Mouse (Mus musculus): Measurements from ENCODE around the gene Abcg1. TPM values are rescaled to one million over a fixed set of nuclear protein-coding genes. Genes with fewer than 3 reads are reported as not detected.

The Abcg1 gene
- polyA plus RNA-seq, 1 experiment: 0.94 TPM

- H3K79me2 ChIP-seq (ENCODE audit: control insufficient read depth, insufficient read depth): no peaks in the 10 kb centered on the region
- H3K36me3 ChIP-seq (ENCODE audit: control insufficient read depth, insufficient read depth): no peaks in the 10 kb centered on the region
- no peaks in the 10 kb centered on the region for H3K27me3 ChIP-seq (ENCODE audit: control insufficient read depth, insufficient read depth, insufficient read length)
- TF ChIP-seq MYOD1 (IDR thresholded peaks at IDR 0.05; ENCODE audit: control insufficient read depth in 1 of 3, insufficient read length in 2 of 3, low read depth in 2 of 3) (no peak), MYOG (IDR thresholded peaks at IDR 0.05; ENCODE audit: control insufficient read depth in 1 of 3, insufficient read depth in 1 of 3, insufficient read length in 2 of 3, low read depth in 2 of 3) (no peak), CEBPB (IDR thresholded peaks at IDR 0.05; ENCODE audit: insufficient read depth, poor library complexity, severe bottlenecking) (no peak), SRF (IDR thresholded peaks at IDR 0.05; ENCODE audit: control insufficient read depth, insufficient read length, low read depth) (no peak), POLR2AphosphoS2 (IDR thresholded peaks at IDR 0.05; ENCODE audit: insufficient read length, low read depth) (no peak), MAX (IDR thresholded peaks at IDR 0.05; ENCODE audit: low read depth) (no peak), USF1 (IDR thresholded peaks at IDR 0.05; ENCODE audit: low read depth) (no peak), POLR2A (IDR thresholded peaks at IDR 0.05; ENCODE audit: insufficient read length, low read depth) (no peak), E2F4 (IDR thresholded peaks at IDR 0.05; ENCODE audit: insufficient read depth) (no peak), REST (IDR thresholded peaks at IDR 0.05; ENCODE audit: insufficient read depth, insufficient read length) (no peak), TCF3 (IDR thresholded peaks at IDR 0.05; ENCODE audit: insufficient read length, low read depth) (no peak), TCF12 (IDR thresholded peaks at IDR 0.05; ENCODE audit: insufficient read depth, poor library complexity, severe bottlenecking) (no peak)
- H3K4me3 ChIP-seq: no peak overlapping the region
- no peak overlapping the region for H3ac ChIP-seq (ENCODE audit: control insufficient read depth, insufficient read length)
- no peak overlapping the region for H3K4me2 ChIP-seq (ENCODE audit: low read depth)
These were observed 38.0 kb upstream of the Abcg1 start for GRCm38 (mm10) chr17:31019505-31019904.

- TF ChIP-seq POLR2A (IDR thresholded peaks at IDR 0.05; ENCODE audit: insufficient read length, low read depth) (no peak), CEBPB (IDR thresholded peaks at IDR 0.05; ENCODE audit: insufficient read depth, poor library complexity, severe bottlenecking) (no peak), MYOD1 (IDR thresholded peaks at IDR 0.05; ENCODE audit: control insufficient read depth in 1 of 3, insufficient read length in 2 of 3, low read depth in 2 of 3) (no peak), TCF3 (IDR thresholded peaks at IDR 0.05; ENCODE audit: insufficient read length, low read depth) (no peak)
- Histone ChIP-seq H3ac (ENCODE audit: control insufficient read depth, insufficient read length) (no peak overlapping the region), H3K4me3 (no peak overlapping the region), H3K36me3 (ENCODE audit: control insufficient read depth, insufficient read depth) (no peaks in the 10 kb centered on the region), H3K27me3 (ENCODE audit: control insufficient read depth, insufficient read depth, insufficient read length) (no peaks in the 10 kb centered on the region), H3K4me2 (ENCODE audit: low read depth) (no peak overlapping the region), H3K79me2 (ENCODE audit: control insufficient read depth, insufficient read depth) (no peaks in the 10 kb centered on the region)
These were observed 37.4 kb upstream of the Abcg1 start for GRCm38 (mm10) chr17:31020078-31020477.

- TF ChIP-seq POLR2A (IDR thresholded peaks at IDR 0.05; ENCODE audit: insufficient read length, low read depth): no peak
- TF ChIP-seq CEBPB (IDR thresholded peaks at IDR 0.05; ENCODE audit: insufficient read depth, poor library complexity, severe bottlenecking): no peak
- TF ChIP-seq SRF (IDR thresholded peaks at IDR 0.05; ENCODE audit: control insufficient read depth, insufficient read length, low read depth): no peak
- no peak for TF ChIP-seq MAX (IDR thresholded peaks at IDR 0.05; ENCODE audit: low read depth)
- TF ChIP-seq MYOD1 (IDR thresholded peaks at IDR 0.05; ENCODE audit: control insufficient read depth in 1 of 3, insufficient read length in 2 of 3, low read depth in 2 of 3): no peak
- no peak for TF ChIP-seq TCF3 (IDR thresholded peaks at IDR 0.05; ENCODE audit: insufficient read length, low read depth)
- no peak for TF ChIP-seq TCF12 (IDR thresholded peaks at IDR 0.05; ENCODE audit: insufficient read depth, poor library complexity, severe bottlenecking)
- TF ChIP-seq POLR2AphosphoS2 (IDR thresholded peaks at IDR 0.05; ENCODE audit: insufficient read length, low read depth): no peak
- no peak for TF ChIP-seq USF1 (IDR thresholded peaks at IDR 0.05; ENCODE audit: low read depth)
- no peak for TF ChIP-seq REST (IDR thresholded peaks at IDR 0.05; ENCODE audit: insufficient read depth, insufficient read length)
- TF ChIP-seq E2F4 (IDR thresholded peaks at IDR 0.05; ENCODE audit: insufficient read depth): no peak
- no peak for TF ChIP-seq MYOG (IDR thresholded peaks at IDR 0.05; ENCODE audit: control insufficient read depth in 1 of 3, insufficient read depth in 1 of 3, insufficient read length in 2 of 3, low read depth in 2 of 3)
- H3K4me3 ChIP-seq: no peak overlapping the region
- no peaks in the 10 kb centered on the region for H3K79me2 ChIP-seq (ENCODE audit: control insufficient read depth, insufficient read depth)
- no peaks in the 10 kb centered on the region for H3K36me3 ChIP-seq (ENCODE audit: control insufficient read depth, insufficient read depth)
- H3K27me3 ChIP-seq (ENCODE audit: control insufficient read depth, insufficient read depth, insufficient read length): no peaks in the 10 kb centered on the region
- H3ac ChIP-seq (ENCODE audit: control insufficient read depth, insufficient read length): no peak overlapping the region
- no peak overlapping the region for H3K4me2 ChIP-seq (ENCODE audit: low read depth)
These were observed 36.2 kb upstream of the Abcg1 start for GRCm38 (mm10) chr17:31021276-31021675.

GRCm38 (mm10) chr17:31024125-31024781 is 33.2 kb upstream of the Abcg1 start:
- TF ChIP-seq TCF3 (IDR thresholded peaks at IDR 0.05; ENCODE audit: insufficient read length, low read depth) (no peak), MAX (IDR thresholded peaks at IDR 0.05; ENCODE audit: low read depth) (no peak)
- Histone ChIP-seq H3K27me3 (ENCODE audit: control insufficient read depth, insufficient read depth, insufficient read length) (no peaks in the 10 kb centered on the region), H3K4me3 (no peak overlapping the region), H3K36me3 (ENCODE audit: control insufficient read depth, insufficient read depth) (no peaks in the 10 kb centered on the region), H3K79me2 (ENCODE audit: control insufficient read depth, insufficient read depth) (no peaks in the 10 kb centered on the region), H3ac (ENCODE audit: control insufficient read depth, insufficient read length) (no peak overlapping the region), H3K4me2 (ENCODE audit: low read depth) (no peak overlapping the region)

DNA sequence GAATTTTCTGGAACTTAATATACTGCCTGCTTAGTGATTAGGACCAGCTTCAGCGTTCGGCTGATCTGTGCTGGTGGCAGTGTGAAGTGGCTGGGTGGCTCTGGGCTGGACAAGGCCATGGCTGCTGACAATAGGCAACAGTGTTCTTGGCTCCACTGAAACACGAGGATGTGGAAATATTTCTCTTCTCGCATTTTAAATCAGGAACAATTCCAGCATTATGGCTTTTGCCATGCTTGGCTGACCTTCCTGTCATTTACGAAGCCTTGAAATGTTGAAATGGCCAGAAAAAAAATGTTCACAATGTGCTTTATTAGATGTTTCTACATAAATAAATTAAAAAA is 32.7 kb upstream of the Abcg1 start:
- H3K4me2 ChIP-seq (ENCODE audit: low read depth): no peak overlapping the region
- no peaks in the 10 kb centered on the region for H3K27me3 ChIP-seq (ENCODE audit: control insufficient read depth, insufficient read depth, insufficient read length)
- TF ChIP-seq E2F4 (IDR thresholded peaks at IDR 0.05; ENCODE audit: insufficient read depth) (no peak), MYOG (IDR thresholded peaks at IDR 0.05; ENCODE audit: control insufficient read depth in 1 of 3, insufficient read depth in 1 of 3, insufficient read length in 2 of 3, low read depth in 2 of 3) (no peak), MAX (IDR thresholded peaks at IDR 0.05; ENCODE audit: low read depth) (no peak), TCF3 (IDR thresholded peaks at IDR 0.05; ENCODE audit: insufficient read length, low read depth) (no peak)
- H3K79me2 ChIP-seq (ENCODE audit: control insufficient read depth, insufficient read depth): no peaks in the 10 kb centered on the region
- H3K4me3 ChIP-seq: no peak overlapping the region
- H3K36me3 ChIP-seq (ENCODE audit: control insufficient read depth, insufficient read depth): no peaks in the 10 kb centered on the region
- no peak overlapping the region for H3ac ChIP-seq (ENCODE audit: control insufficient read depth, insufficient read length)

Measured in myocyte (in vitro differentiated cells).